Mouse (Mus musculus): Measurements from ENCODE around the gene Tbc1d4. TPM values are rescaled to one million over a fixed set of nuclear protein-coding genes. Genes with fewer than 3 reads are reported as not detected.

The Tbc1d4 gene
- polyA plus RNA-seq, 1 experiment = 25.0 TPM

- Histone ChIP-seq H3K27ac (replicated peaks; ENCODE audit: low read depth, low read length) (no peak overlapping the region), H3K4me3 (ENCODE audit: insufficient read depth, low read depth, low read length) (no peak overlapping the region), H3K4me1 (ENCODE audit: control insufficient read depth, insufficient read depth, insufficient read length, low read length) (peaks cover 2% of the 10 kb centered on the region; the same call in 1 of the 2 replicates)
Measured at GRCm38 (mm10) chr14:101477081-101477826, 131.7 kb downstream of the Tbc1d4 start.

- Histone ChIP-seq H3K27ac (replicated peaks; ENCODE audit: low read depth, low read length) (no peak overlapping the region), H3K4me1 (ENCODE audit: control insufficient read depth, insufficient read depth, insufficient read length, low read length) (no peaks in the 10 kb centered on the region), H3K4me3 (ENCODE audit: insufficient read depth, low read depth, low read length) (no peak overlapping the region)
Measured at GRCm38 (mm10) chr14:101469475-101470093, 139.4 kb downstream of the Tbc1d4 start.

- Histone ChIP-seq H3K27ac (replicated peaks; ENCODE audit: low read depth, low read length) (no peak overlapping the region), H3K4me3 (ENCODE audit: insufficient read depth, low read depth, low read length) (no peak overlapping the region), H3K4me1 (ENCODE audit: control insufficient read depth, insufficient read depth, insufficient read length, low read length) (no peaks in the 10 kb centered on the region)
Measured at GRCm38 (mm10) chr14:101468143-101468542, 140.8 kb downstream of the Tbc1d4 start.

GRCm38 (mm10) chr14:101467532-101467931, 141.5 kb downstream of the Tbc1d4 start:
- Histone ChIP-seq H3K27ac (replicated peaks; ENCODE audit: low read depth, low read length) (no peak overlapping the region), H3K4me1 (ENCODE audit: control insufficient read depth, insufficient read depth, insufficient read length, low read length) (no peaks in the 10 kb centered on the region), H3K4me3 (ENCODE audit: insufficient read depth, low read depth, low read length) (no peak overlapping the region)

- Histone ChIP-seq H3K4me1 (ENCODE audit: control insufficient read depth, insufficient read depth, insufficient read length, low read length) (no peaks in the 10 kb centered on the region), H3K27ac (replicated peaks; ENCODE audit: low read depth, low read length) (no peak overlapping the region), H3K4me3 (ENCODE audit: insufficient read depth, low read depth, low read length) (no peak overlapping the region)
Measured at GRCm38 (mm10) chr14:101466521-101466920, 142.5 kb downstream of the Tbc1d4 start.

GRCm38 (mm10) chr14:101465893-101466292, 143.1 kb downstream of the Tbc1d4 start:
- no peak overlapping the region for H3K4me3 ChIP-seq (ENCODE audit: insufficient read depth, low read depth, low read length)
- H3K4me1 ChIP-seq (ENCODE audit: control insufficient read depth, insufficient read depth, insufficient read length, low read length) = no peaks in the 10 kb centered on the region
- no peak overlapping the region for H3K27ac ChIP-seq (replicated peaks; ENCODE audit: low read depth, low read length)

- no peak overlapping the region for H3K27ac ChIP-seq (replicated peaks; ENCODE audit: low read depth, low read length)
- H3K4me1 ChIP-seq (ENCODE audit: control insufficient read depth, insufficient read depth, insufficient read length, low read length) = no peaks in the 10 kb centered on the region
- no peak overlapping the region for H3K4me3 ChIP-seq (ENCODE audit: insufficient read depth, low read depth, low read length)
Measured at GRCm38 (mm10) chr14:101460768-101461167, 148.2 kb downstream of the Tbc1d4 start.

GRCm38 (mm10) chr14:101452915-101453314, 156.1 kb downstream of the Tbc1d4 start:
- Histone ChIP-seq H3K27ac (replicated peaks; ENCODE audit: low read depth, low read length) (no peak overlapping the region), H3K4me1 (ENCODE audit: control insufficient read depth, insufficient read depth, insufficient read length, low read length) (no peaks in the 10 kb centered on the region), H3K4me3 (ENCODE audit: insufficient read depth, low read depth, low read length) (no peak overlapping the region)

GRCm38 (mm10) chr14:101447857-101448256, 161.1 kb downstream of the Tbc1d4 start:
- H3K4me1 ChIP-seq (ENCODE audit: control insufficient read depth, insufficient read depth, insufficient read length, low read length) = no peaks in the 10 kb centered on the region
- no peak overlapping the region for H3K27ac ChIP-seq (replicated peaks; ENCODE audit: low read depth, low read length)
- no peak overlapping the region for H3K4me3 ChIP-seq (ENCODE audit: insufficient read depth, low read depth, low read length)

- Histone ChIP-seq H3K27ac (replicated peaks; ENCODE audit: low read depth, low read length) (no peak overlapping the region), H3K4me1 (ENCODE audit: control insufficient read depth, insufficient read depth, insufficient read length, low read length) (no peaks in the 10 kb centered on the region), H3K4me3 (ENCODE audit: insufficient read depth, low read depth, low read length) (no peak overlapping the region)
Measured at GRCm38 (mm10) chr14:101445205-101445604, 163.8 kb downstream of the Tbc1d4 start.

- Histone ChIP-seq H3K4me1 (ENCODE audit: control insufficient read depth, insufficient read depth, insufficient read length, low read length) (no peaks in the 10 kb centered on the region), H3K4me3 (ENCODE audit: insufficient read depth, low read depth, low read length) (no peak overlapping the region), H3K27ac (replicated peaks; ENCODE audit: low read depth, low read length) (no peak overlapping the region)
Measured at GRCm38 (mm10) chr14:101437925-101438324, 171.1 kb downstream of the Tbc1d4 start.

GRCm38 (mm10) chr14:101430536-101430935, 178.5 kb downstream of the Tbc1d4 start:
- no peak overlapping the region for H3K4me3 ChIP-seq (ENCODE audit: insufficient read depth, low read depth, low read length)
- H3K27ac ChIP-seq (replicated peaks; ENCODE audit: low read depth, low read length) = no peak overlapping the region
- no peaks in the 10 kb centered on the region for H3K4me1 ChIP-seq (ENCODE audit: control insufficient read depth, insufficient read depth, insufficient read length, low read length)

GRCm38 (mm10) chr14:101428805-101429516, 180.0 kb downstream of the Tbc1d4 start:
- Histone ChIP-seq H3K4me3 (ENCODE audit: insufficient read depth, low read depth, low read length) (no peak overlapping the region), H3K4me1 (ENCODE audit: control insufficient read depth, insufficient read depth, insufficient read length, low read length) (no peaks in the 10 kb centered on the region), H3K27ac (replicated peaks; ENCODE audit: low read depth, low read length) (no peak overlapping the region)

GRCm38 (mm10) chr14:101417679-101418078, 191.3 kb downstream of the Tbc1d4 start:
- Histone ChIP-seq H3K4me1 (ENCODE audit: control insufficient read depth, insufficient read depth, insufficient read length, low read length) (no peaks in the 10 kb centered on the region), H3K4me3 (ENCODE audit: insufficient read depth, low read depth, low read length) (no peak overlapping the region), H3K27ac (replicated peaks; ENCODE audit: low read depth, low read length) (no peak overlapping the region)

All from brown adipose tissue, adult 24 weeks (tissue).